Mouse (Mus musculus) forebrain, embryonic 10.5 days (tissue): ENCODE data around the gene Dcst1. TPM values are rescaled to one million over a fixed set of nuclear protein-coding genes. Genes with fewer than 3 reads are reported as not detected.

Experiments used
- DNase-seq: peaks from one replicate; pipeline ENCODE4 v3.0.0-alpha.2; 2017; ENCODE audit warnings: low spot score; ENCODE audit errors: extremely low spot score
- H3K27ac ChIP-seq: fragments of 300-500 bp; sonication (generic); 2 replicates; pipeline ENCODE4 v1.5.1; 2016; ENCODE audit warnings: mild to moderate bottlenecking
- H3K27me3 ChIP-seq: fragments of 300-500 bp; sonication (generic); 2 replicates; pipeline ENCODE4 v1.6.1; 2016; ENCODE audit warnings: mild to moderate bottlenecking; ENCODE audit not compliant: poor library complexity, severe bottlenecking
- H3K36me3 ChIP-seq: fragments of 300-500 bp; sonication (generic); replicated peaks from 2 replicates; pipeline ENCODE4 v1.6.1; 2016; ENCODE audit warnings: mild to moderate bottlenecking, moderate library complexity
- H3K4me1 ChIP-seq: fragments of 300-500 bp; sonication (generic); 2 replicates; pipeline ENCODE4 v1.6.1; 2016
- H3K4me3 ChIP-seq: fragments of 300-500 bp; sonication (generic); 2 replicates; pipeline ENCODE4 v1.5.1; 2016; ENCODE audit warnings: mild to moderate bottlenecking, moderate library complexity
- H3K9me3 ChIP-seq: fragments of 300-500 bp; sonication (generic); 2 replicates; pipeline ENCODE4 v1.6.1; 2016; ENCODE audit warnings: mild to moderate bottlenecking, moderate library complexity
- whole genome bisulfite sequencing: fragments of 180-500 bp; shearing (Covaris S2); methylation state at CpG from one replicate; pipeline ENCODE4 v1.1.7; 2016; 5-methylcytosine and 5-hydroxymethylcytosine counted together
- polyA plus RNA-seq: library from polyadenylated mRNA; unstranded; fragments of >200 nt; fragmentation: Nextera tagmentation; extraction: Ambion mirVana; gene quantifications from 2 replicates; pipeline ENCODE4 v1.2.1, GENCODE M21; 2016

Gene Dcst1
- polyA plus RNA-seq, 1 experiment from 2014 or later, result not detected

GRCm38 (mm10) chr3:89385451-89385850, 20.4 kb upstream of the Dcst1 start:
- no peak for DNase-seq
- H3K4me1 ChIP-seq, result peaks cover 59% of the 10 kb centered on the region
- WGBS, result 37% methylated on average over 11 of the region's 11 CpGs

GRCm38 (mm10) chr3:89384331-89385076, 19.5 kb upstream of the Dcst1 start:
- H3K36me3 ChIP-seq, result peaks cover 14% of the 10 kb centered on the region
- no peak overlapping the region for H3K4me3 ChIP-seq
- H3K27ac ChIP-seq, result peak overlapping the region; percentile 69
- no peaks in the 10 kb centered on the region for H3K9me3 ChIP-seq
- H3K4me1 ChIP-seq, result peaks cover 54% of the 10 kb centered on the region
- no peak for DNase-seq
- peaks cover 23% of the 10 kb centered on the region for H3K27me3 ChIP-seq
- WGBS, result 40% methylated on average over 12 of the region's 12 CpGs

More at GRCm38 (mm10) chr3:89385451-89385850, 20.4 kb upstream of the Dcst1 start:
- Histone ChIP-seq H3K9me3 (no peaks in the 10 kb centered on the region), H3K36me3 (peaks cover 8% of the 10 kb centered on the region), H3K4me3 (no peak overlapping the region), H3K27ac (peak overlapping the region; percentile 69), H3K27me3 (peaks cover 30% of the 10 kb centered on the region)

- Histone ChIP-seq H3K36me3 (peaks cover 14% of the 10 kb centered on the region), H3K4me3 (no peak overlapping the region), H3K27ac (no peak overlapping the region), H3K4me1 (peaks cover 56% of the 10 kb centered on the region), H3K9me3 (no peaks in the 10 kb centered on the region), H3K27me3 (peaks cover 23% of the 10 kb centered on the region)
- DNase-seq, result no peak
- WGBS, result 86% methylated on average over 5 of the region's 5 CpGs
Measured at GRCm38 (mm10) chr3:89383651-89384255, 18.7 kb upstream of the Dcst1 start.

GRCm38 (mm10) chr3:89382950-89383349, 17.9 kb upstream of the Dcst1 start:
- Histone ChIP-seq H3K4me3 (no peak overlapping the region), H3K4me1 (peaks cover 57% of the 10 kb centered on the region), H3K27ac (no peak overlapping the region), H3K27me3 (peaks cover 23% of the 10 kb centered on the region), H3K36me3 (peaks cover 14% of the 10 kb centered on the region), H3K9me3 (no peaks in the 10 kb centered on the region)
- 81% methylated on average over 5 of the region's 5 CpGs for WGBS
- no peak for DNase-seq

- peaks cover 23% of the 10 kb centered on the region for H3K27me3 ChIP-seq
- no peak for DNase-seq
- no peak overlapping the region for H3K4me3 ChIP-seq
- no peak overlapping the region for H3K27ac ChIP-seq
- no peaks in the 10 kb centered on the region for H3K9me3 ChIP-seq
- peaks cover 57% of the 10 kb centered on the region for H3K4me1 ChIP-seq
- H3K36me3 ChIP-seq, result peaks cover 14% of the 10 kb centered on the region
- WGBS, result 88% methylated on average over 9 of the region's 9 CpGs
Measured at GRCm38 (mm10) chr3:89382033-89382882, 17.2 kb upstream of the Dcst1 start.

- peaks cover 47% of the 10 kb centered on the region for H3K4me1 ChIP-seq
Measured at GRCm38 (mm10) chr3:89381233-89381632, 16.2 kb upstream of the Dcst1 start.

GRCm38 (mm10) chr3:89380711-89381110, 15.7 kb upstream of the Dcst1 start:
- peaks cover 8% of the 10 kb centered on the region; the same call in 1 of the 2 replicates for H3K27me3 ChIP-seq
- H3K4me3 ChIP-seq, result no peak overlapping the region
- 96% methylated on average over 18 of the region's 18 CpGs for WGBS
- peaks cover 42% of the 10 kb centered on the region for H3K4me1 ChIP-seq
- peaks cover 14% of the 10 kb centered on the region for H3K36me3 ChIP-seq
- no peak overlapping the region for H3K27ac ChIP-seq
- no peak for DNase-seq
- no peaks in the 10 kb centered on the region for H3K9me3 ChIP-seq

More at GRCm38 (mm10) chr3:89381233-89381632, 16.2 kb upstream of the Dcst1 start:
- no peak for DNase-seq
- Histone ChIP-seq H3K9me3 (no peaks in the 10 kb centered on the region), H3K27me3 (peaks cover 13% of the 10 kb centered on the region), H3K4me3 (no peak overlapping the region), H3K27ac (no peak overlapping the region), H3K36me3 (peaks cover 14% of the 10 kb centered on the region)
- WGBS, result 85% methylated on average over 11 of the region's 11 CpGs

GRCm38 (mm10) chr3:89380291-89380690, 15.2 kb upstream of the Dcst1 start:
- 96% methylated on average over 14 of the region's 14 CpGs for WGBS
- H3K36me3 ChIP-seq, result peaks cover 14% of the 10 kb centered on the region
- no peak for DNase-seq
- H3K9me3 ChIP-seq, result no peaks in the 10 kb centered on the region
- H3K4me1 ChIP-seq, result peaks cover 38% of the 10 kb centered on the region
- H3K27ac ChIP-seq, result no peak overlapping the region
- no peak overlapping the region for H3K4me3 ChIP-seq
- 0 out of 2 replicates have a peak, but pooled peaks cover 4% of the 10 kb centered on the region for H3K27me3 ChIP-seq

- no peak for DNase-seq
- 89% methylated on average over 31 of the region's 31 CpGs for WGBS
- peaks cover 30% of the 10 kb centered on the region for H3K4me1 ChIP-seq
- no peak overlapping the region for H3K27ac ChIP-seq
- H3K9me3 ChIP-seq, result no peaks in the 10 kb centered on the region
- peak overlapping the region; percentile 67; the same call in 1 of the 2 replicates for H3K4me3 ChIP-seq
- H3K36me3 ChIP-seq, result peaks cover 14% of the 10 kb centered on the region
- 0 out of 2 replicates have a peak, but pooled peaks cover 4% of the 10 kb centered on the region for H3K27me3 ChIP-seq
Measured at GRCm38 (mm10) chr3:89379388-89380131, 14.5 kb upstream of the Dcst1 start.

GRCm38 (mm10) chr3:89378394-89379067, 13.5 kb upstream of the Dcst1 start:
- DNase-seq, result peak; percentile 88
- Histone ChIP-seq H3K36me3 (peaks cover 14% of the 10 kb centered on the region), H3K4me1 (peaks cover 24% of the 10 kb centered on the region), H3K27me3 (no peaks in the 10 kb centered on the region), H3K4me3 (peak overlapping the region; percentile 67), H3K9me3 (no peaks in the 10 kb centered on the region), H3K27ac (peak overlapping the region; percentile 94)
- WGBS, result under 1% methylated on average over 29 of the region's 29 CpGs

- WGBS, result 73% methylated on average over 4 of the region's 4 CpGs
- 0 out of 2 replicates have a peak overlapping the region, but pooled peaks have one; percentile 94 for H3K27ac ChIP-seq
Measured at GRCm38 (mm10) chr3:89377831-89378230, 12.8 kb upstream of the Dcst1 start.

More at GRCm38 (mm10) chr3:89377831-89378230, 12.8 kb upstream of the Dcst1 start:
- no peak for DNase-seq
- H3K4me1 ChIP-seq, result peaks cover 29% of the 10 kb centered on the region
- H3K27me3 ChIP-seq, result no peaks in the 10 kb centered on the region
- peaks cover 14% of the 10 kb centered on the region for H3K36me3 ChIP-seq
- H3K4me3 ChIP-seq, result peak overlapping the region; percentile 67
- no peaks in the 10 kb centered on the region for H3K9me3 ChIP-seq
